Mouse (Mus musculus): Measurements from ENCODE around the gene Kank4.

Kank4 gene

GRCm38 (mm10) chr4:98717735-98718546 is 99.4 kb downstream of the Kank4 start:
- in situ Hi-C loops (cut with MboI, MseI), result loop anchor here (10.0 kb wide), 1 partner anchor 167 kb away; no protein-coding TSS in a partner anchor

DNA sequence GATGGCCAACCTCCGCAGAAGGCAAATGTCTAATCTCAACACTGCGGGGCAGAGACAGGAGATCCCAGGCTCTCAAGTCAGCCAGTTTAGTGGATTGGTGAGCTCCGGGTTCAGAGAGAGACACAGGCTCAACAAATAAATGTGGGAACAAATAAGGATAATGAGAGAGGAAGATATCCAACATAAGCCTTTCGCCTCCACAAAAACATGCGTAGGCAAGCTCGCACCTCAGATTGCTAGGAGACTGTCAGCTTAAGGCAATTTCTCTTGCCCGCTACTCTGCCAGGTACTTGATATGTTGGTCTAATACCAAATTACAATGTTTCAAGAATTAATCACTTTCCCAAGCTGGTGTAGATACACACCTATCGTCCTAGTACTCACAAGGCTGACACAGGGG is 106.4 kb downstream of the Kank4 start:
- in situ Hi-C loops (cut with MboI, MseI), result loop anchor here (10.0 kb wide), 1 partner anchor 174 kb away; no protein-coding TSS in a partner anchor

All from T-helper 1 cell (primary cell).